Mouse (Mus musculus): Measurements from ENCODE around the gene Cdhr1.

DNA sequence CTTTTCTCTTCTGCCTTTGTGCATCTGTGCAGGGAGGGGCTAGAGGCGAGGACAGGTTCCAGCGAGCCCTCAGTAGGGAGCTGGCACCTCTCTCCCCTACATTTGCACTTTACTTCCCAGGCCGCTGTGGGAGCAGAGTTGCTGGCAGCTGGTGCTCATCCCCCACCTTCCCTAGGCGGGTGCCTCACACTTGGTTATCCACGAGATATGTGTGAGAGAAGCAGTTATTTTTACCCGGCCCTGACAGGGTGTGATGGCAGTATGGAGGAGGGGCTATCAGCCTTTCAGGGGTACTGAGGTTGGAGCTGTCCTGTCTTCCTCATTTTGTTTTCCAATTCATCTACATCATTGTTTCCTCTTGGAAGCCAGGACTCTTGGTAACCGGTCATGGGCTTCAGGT, 7.7 kb upstream of the Cdhr1 start:
- no peak for TF ChIP-seq CTCF (conservative IDR thresholded peaks at IDR 0.05; ENCODE audit: insufficient read depth, insufficient read length, low read depth, low read length)
- no peak for TF ChIP-seq POLR2A (IDR thresholded peaks at IDR 0.05; ENCODE audit: low read depth, low read length)
